Mouse (Mus musculus): Measurements from ENCODE around the gene Fbxl21.

GRCm38 (mm10) chr13:56535570-56535969 lies 13.3 kb downstream of the Fbxl21 start:
- TF ChIP-seq CTCF (IDR thresholded peaks at IDR 0.05; ENCODE audit: extremely low read depth, insufficient read length, insufficient replicate concordance, low read depth, low read length) (no peak), POLR2A (IDR thresholded peaks at IDR 0.05; ENCODE audit: low read depth, low read length) (no peak)

Data from small intestine, adult 2 months (tissue).